Mouse (Mus musculus): ENCODE results near the gene Smim8. TPM values are rescaled to one million over a fixed set of nuclear protein-coding genes. Genes with fewer than 3 reads are reported as not detected.

Gene Smim8
- 9.9 and 10.0 TPM in 2 replicates for polyA plus RNA-seq (2012; rRNA removed)

DNA sequence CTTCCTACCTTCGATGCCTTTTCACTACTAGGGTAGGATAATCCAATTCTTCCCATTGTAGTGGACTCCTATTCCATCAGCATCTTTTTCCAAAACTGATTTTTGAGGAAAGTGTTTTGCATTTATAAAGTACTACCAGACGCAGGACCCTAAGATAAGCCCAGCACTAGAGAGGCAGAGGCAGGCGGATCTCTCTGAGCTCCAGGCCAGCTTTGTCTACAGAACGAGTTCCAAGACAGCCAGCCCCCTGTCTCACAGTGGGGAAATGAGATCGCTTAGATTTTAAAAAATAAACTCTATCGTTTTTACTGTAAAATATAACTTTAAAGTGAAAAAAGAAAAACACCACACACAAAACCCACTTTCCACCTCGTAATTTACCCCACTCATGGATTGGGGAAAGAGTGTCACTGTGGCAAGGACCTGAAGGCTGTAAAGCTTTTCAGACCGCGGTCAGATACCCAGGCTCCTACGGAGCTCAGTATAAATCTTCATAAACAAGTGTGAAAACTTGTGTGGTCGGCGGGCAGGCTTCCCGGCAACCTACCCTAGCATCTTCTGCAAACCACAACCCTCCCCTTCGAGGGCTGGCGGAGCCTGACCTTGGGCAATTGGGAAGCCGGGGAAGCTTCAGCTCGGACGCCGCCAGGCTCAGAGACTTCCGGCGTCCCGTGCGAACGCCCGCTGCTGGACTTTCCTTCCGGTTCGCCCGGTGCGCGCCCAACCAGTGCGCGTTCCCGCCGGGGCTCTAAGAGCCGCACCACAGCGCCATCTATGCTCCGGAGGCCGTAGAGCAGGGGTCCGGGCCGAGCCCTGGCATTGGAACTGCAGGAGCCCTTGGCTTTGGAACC lies at the start of gene Smim8:
Gene Smim8, minus strand, starts transcription at position 747 of the 851 bp plus-strand sequence.

GRCm38 (mm10) chr4:34756163-34756562 lies 22.1 kb downstream of the Smim8 start, which contains the start of gene Gm136:
TSS of gene Gm136 (minus strand) at chr4:34756263.

DNA sequence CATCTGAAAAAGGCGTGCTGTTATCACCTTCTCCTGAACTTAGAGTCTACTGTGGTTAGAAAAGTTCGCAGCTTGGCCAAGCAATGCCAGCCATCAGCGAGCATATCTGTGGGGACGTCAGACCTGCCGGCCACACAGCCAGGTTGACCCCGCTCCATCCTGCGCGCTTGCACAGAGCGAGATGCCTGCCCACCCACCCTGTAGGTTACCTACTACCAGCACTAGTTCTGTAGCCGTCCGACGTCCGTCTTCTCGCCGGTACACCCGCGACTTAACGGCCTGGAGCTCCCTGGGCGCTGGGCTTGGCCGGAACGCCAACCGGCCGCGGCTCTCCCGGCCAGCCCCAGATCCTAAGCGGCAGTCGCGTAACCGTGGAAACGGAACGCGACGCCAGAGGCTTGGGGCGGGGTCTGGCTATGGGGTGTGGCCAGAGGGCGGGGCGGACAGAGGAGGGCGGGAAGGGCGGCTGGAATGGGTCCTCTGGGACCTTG lies 48.3 kb downstream of the Smim8 start, which contains the start of gene Cfap206:
Gene Cfap206, minus strand, starts transcription at position 356 of the 491 bp plus-strand sequence.

Other genes starting within 250 kb of the Smim8 start
- gene Akirin2, start 227.5 kb downstream of the Smim8 start, polyA plus RNA-seq (2012; rRNA removed) = 21.8 and 26.1 TPM in 2 replicates
- gene Orc3, start 163.5 kb downstream of the Smim8 start, polyA plus RNA-seq (2012; rRNA removed) = 17.9 and 18.8 TPM in 2 replicates
- 12.3 and 12.9 TPM in 2 replicates for gene Rars2, start 163.5 kb downstream of the Smim8 start, polyA plus RNA-seq (2012; rRNA removed)
- 9.7 and 10.0 TPM in 2 replicates for gene Slc35a1, start 91.0 kb downstream of the Smim8 start, polyA plus RNA-seq (2012; rRNA removed)
- not detected in 2 replicates for gene Cfap206, start 48.2 kb downstream of the Smim8 start, polyA plus RNA-seq (2012; rRNA removed)
- gene Gm136, start 22.2 kb downstream of the Smim8 start, polyA plus RNA-seq (2012; rRNA removed) = not detected in 2 replicates
- gene Zfp292, start 104.5 kb upstream of the Smim8 start, polyA plus RNA-seq (2012; rRNA removed) = 3.4 and 4.3 TPM in 2 replicates
- gene Cga, start 115.4 kb upstream of the Smim8 start, polyA plus RNA-seq (2012; rRNA removed) = 0.43 and 0.67 TPM in 2 replicates